Mouse (Mus musculus): ENCODE measurements around the gene Armcx2. TPM values are rescaled to one million over a fixed set of nuclear protein-coding genes. Genes with fewer than 3 reads are reported as not detected.
"Not testable (repeated sequence)": the region's sequence is repeated elsewhere in the genome, so short reads cannot be mapped to it uniquely, and the experiment has no call there.

Armcx2 gene
- polyA plus RNA-seq (2014; fragmentation: Nextera tagmentation; extraction: Ambion mirVana): 39.5 and 40.7 TPM in 2 replicates

DNA sequence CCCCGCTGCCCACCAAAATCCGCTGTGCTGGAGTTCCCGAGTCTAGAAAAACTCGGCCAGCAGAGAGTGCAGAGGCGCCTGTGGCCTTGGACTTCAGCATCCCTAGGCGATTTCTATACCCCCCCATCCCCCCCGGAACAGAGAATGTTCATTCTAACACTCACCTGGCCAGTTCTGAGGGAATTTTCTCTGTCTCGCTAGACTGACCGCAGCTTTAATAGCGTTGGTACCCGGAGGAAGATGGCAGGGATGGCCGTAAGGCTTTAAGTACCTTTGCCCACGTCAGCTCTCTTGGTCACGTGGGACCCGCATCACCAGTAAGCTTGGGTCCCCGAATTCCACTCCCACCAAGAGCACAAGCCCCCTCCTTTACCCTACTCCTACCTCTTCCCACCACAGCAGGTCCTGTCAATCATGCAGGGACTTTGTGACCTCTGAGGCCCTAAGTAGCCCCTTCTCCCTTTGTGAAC is at the start of gene Armcx2:
TSS of gene Armcx2 (minus strand) at position 467 of the 470 bp plus-strand sequence.
- Histone ChIP-seq H3K4me2 (peak within 1 kb of the TSS; percentile 73), H3K36me3 (ENCODE audit: control insufficient read depth, insufficient read depth, low read length) (no peaks in the 10 kb centered on the region), H3K9me3 (ENCODE audit: control insufficient read depth, low read length) (no peaks in the 10 kb centered on the region), H3K4me1 (replicated peaks; ENCODE audit: control insufficient read depth, insufficient read depth, low read length) (no peaks in the 10 kb centered on the region), H3K9ac (ENCODE audit: low read depth, low read length) (peak within 1 kb of the TSS; percentile 53), H3K27ac (ENCODE audit: low read depth, low read length) (no peak within 1 kb of the TSS), H3K27me3 (replicated peaks; ENCODE audit: control insufficient read depth, insufficient read depth, low read length) (peaks cover 10% of the 10 kb centered on the region), H3K4me3 (ENCODE audit: low read depth, low read length) (peak within 1 kb of the TSS; percentile 59)
- ATAC-seq (replicated peaks; ENCODE audit: low FRiP score): peak; percentile 87
- peak; percentile 36 for DNase-seq (ENCODE audit: low spot score)
- WGBS: 7% methylated on average over 16 of the region's 16 CpGs

GRCm38 (mm10) chrX:134849662-134850061 is 40.6 kb upstream of the Armcx2 start:
- H3K9me3 ChIP-seq (ENCODE audit: control insufficient read depth, low read length): no peaks in the 10 kb centered on the region
- no peak overlapping the region for H3K4me3 ChIP-seq (ENCODE audit: low read depth, low read length)
- H3K27me3 ChIP-seq (replicated peaks; ENCODE audit: control insufficient read depth, insufficient read depth, low read length): no peaks in the 10 kb centered on the region
- H3K9ac ChIP-seq (ENCODE audit: low read depth, low read length): no peak overlapping the region
- no peaks in the 10 kb centered on the region for H3K36me3 ChIP-seq (ENCODE audit: control insufficient read depth, insufficient read depth, low read length)
- no peak overlapping the region for H3K27ac ChIP-seq (ENCODE audit: low read depth, low read length)
- ATAC-seq (replicated peaks; ENCODE audit: low FRiP score) (no peak), DNase-seq (ENCODE audit: low spot score) (no peak)
- no peak overlapping the region for H3K4me2 ChIP-seq
- WGBS: 83% methylated on average over 3 of the region's 4 CpGs
- H3K4me1 ChIP-seq (replicated peaks; ENCODE audit: control insufficient read depth, insufficient read depth, low read length): no peaks in the 10 kb centered on the region

DNA sequence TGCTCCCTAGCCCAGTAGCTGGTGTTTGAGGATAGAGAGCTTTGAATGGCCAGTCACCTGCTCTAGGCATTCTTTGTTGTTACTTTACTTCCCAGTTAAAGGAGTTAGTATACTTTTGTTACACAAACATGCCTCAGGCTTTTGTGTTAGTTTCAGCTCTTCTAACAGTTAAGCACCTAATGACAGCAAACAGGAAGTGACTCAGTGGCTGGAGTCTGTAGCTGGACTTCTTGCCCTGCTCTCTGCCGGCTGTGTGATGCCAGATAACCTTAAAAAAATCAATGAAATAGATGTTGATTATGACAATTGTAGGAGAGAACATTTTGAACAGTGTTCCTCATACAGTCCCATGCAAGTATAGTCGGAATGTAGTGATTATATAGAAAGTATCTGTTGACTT is 35.4 kb upstream of the Armcx2 start:
- Histone ChIP-seq H3K27me3 (replicated peaks; ENCODE audit: control insufficient read depth, insufficient read depth, low read length) (0 out of 2 replicates have a peak, but pooled peaks cover 2% of the 10 kb centered on the region), H3K4me1 (replicated peaks; ENCODE audit: control insufficient read depth, insufficient read depth, low read length) (no peaks in the 10 kb centered on the region), H3K4me2 (no peak overlapping the region), H3K9me3 (ENCODE audit: control insufficient read depth, low read length) (no peaks in the 10 kb centered on the region), H3K9ac (ENCODE audit: low read depth, low read length) (no peak overlapping the region), H3K4me3 (ENCODE audit: low read depth, low read length) (no peak overlapping the region), H3K36me3 (ENCODE audit: control insufficient read depth, insufficient read depth, low read length) (no peaks in the 10 kb centered on the region), H3K27ac (ENCODE audit: low read depth, low read length) (no peak overlapping the region)
- no peak for ATAC-seq (replicated peaks; ENCODE audit: low FRiP score)
- WGBS: 44% methylated on average over 2 of the region's 2 CpGs
- DNase-seq (ENCODE audit: low spot score): no peak

DNA sequence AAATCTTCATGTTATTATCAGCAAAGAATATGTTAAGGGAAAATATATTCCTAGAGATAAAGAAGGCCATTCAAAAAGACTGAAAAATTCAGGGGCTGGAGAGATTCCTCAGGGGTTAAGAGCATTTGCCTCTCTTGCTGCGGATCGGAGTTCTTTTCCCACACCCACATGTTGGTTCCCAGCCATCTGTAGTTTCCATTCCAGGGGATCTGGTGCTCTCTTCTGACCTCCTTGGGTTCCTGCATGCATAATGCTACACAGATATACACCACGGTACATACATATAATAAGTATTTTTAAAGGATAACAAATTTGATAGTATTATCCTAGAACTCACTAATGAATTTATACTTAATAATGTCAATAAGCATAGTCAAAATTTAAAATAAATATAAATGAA is 21.5 kb upstream of the Armcx2 start:
- 71% methylated on average over 3 of the region's 3 CpGs for WGBS
- Histone ChIP-seq H3K27me3 (replicated peaks; ENCODE audit: control insufficient read depth, insufficient read depth, low read length) (no peaks in the 10 kb centered on the region; the same call in 1 of the 2 replicates), H3K9ac (ENCODE audit: low read depth, low read length) (no peak overlapping the region), H3K27ac (ENCODE audit: low read depth, low read length) (no peak overlapping the region), H3K4me2 (no peak overlapping the region), H3K36me3 (ENCODE audit: control insufficient read depth, insufficient read depth, low read length) (no peaks in the 10 kb centered on the region), H3K9me3 (ENCODE audit: control insufficient read depth, low read length) (no peaks in the 10 kb centered on the region), H3K4me3 (ENCODE audit: low read depth, low read length) (no peak overlapping the region), H3K4me1 (replicated peaks; ENCODE audit: control insufficient read depth, insufficient read depth, low read length) (no peaks in the 10 kb centered on the region)
- ATAC-seq (replicated peaks; ENCODE audit: low FRiP score) (no peak), DNase-seq (ENCODE audit: low spot score) (no peak)

- Histone ChIP-seq H3K4me3 (ENCODE audit: low read depth, low read length) (peak overlapping the region; percentile 59), H3K4me2 (peak overlapping the region; percentile 73), H3K27ac (ENCODE audit: low read depth, low read length) (no peak overlapping the region), H3K9ac (ENCODE audit: low read depth, low read length) (peak overlapping the region; percentile 53), H3K36me3 (ENCODE audit: control insufficient read depth, insufficient read depth, low read length) (no peaks in the 10 kb centered on the region), H3K9me3 (ENCODE audit: control insufficient read depth, low read length) (no peaks in the 10 kb centered on the region), H3K27me3 (replicated peaks; ENCODE audit: control insufficient read depth, insufficient read depth, low read length) (peaks cover 10% of the 10 kb centered on the region), H3K4me1 (replicated peaks; ENCODE audit: control insufficient read depth, insufficient read depth, low read length) (no peaks in the 10 kb centered on the region)
- WGBS: 10% methylated on average over 28 of the region's 28 CpGs
- DNase-seq (ENCODE audit: low spot score) (peak; percentile 37), ATAC-seq (replicated peaks; ENCODE audit: low FRiP score) (peak; percentile 33)
These were observed 927 bp downstream of the Armcx2 start for GRCm38 (mm10) chrX:134807833-134808754.

DNA sequence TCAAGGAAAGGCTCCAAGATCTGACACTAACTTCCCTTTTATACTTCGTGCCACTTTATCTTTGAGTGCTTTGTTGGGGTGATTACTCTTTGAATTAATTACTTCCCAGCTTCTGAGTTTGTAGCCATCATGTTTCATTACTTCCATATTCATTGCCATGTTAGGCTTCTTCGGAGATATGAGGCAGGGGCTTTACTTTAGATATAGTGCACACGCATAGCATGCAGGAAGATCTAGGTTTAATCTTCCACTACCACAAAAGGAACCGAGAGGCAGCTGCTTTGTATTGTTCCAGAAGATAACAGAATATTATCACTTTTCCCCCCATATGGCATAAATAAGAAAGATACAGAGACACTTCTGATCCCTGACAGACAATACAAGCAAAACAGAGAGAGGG is 21.3 kb downstream of the Armcx2 start:
- whole genome bisulfite sequencing: 34% methylated on average over 4 of the region's 4 CpGs
- Histone ChIP-seq H3K4me3 (ENCODE audit: low read depth, low read length) (no peak overlapping the region), H3K4me1 (replicated peaks; ENCODE audit: control insufficient read depth, insufficient read depth, low read length) (no peaks in the 10 kb centered on the region), H3K36me3 (ENCODE audit: control insufficient read depth, insufficient read depth, low read length) (no peaks in the 10 kb centered on the region), H3K9ac (ENCODE audit: low read depth, low read length) (no peak overlapping the region), H3K27me3 (replicated peaks; ENCODE audit: control insufficient read depth, insufficient read depth, low read length) (no peaks in the 10 kb centered on the region), H3K9me3 (ENCODE audit: control insufficient read depth, low read length) (no peaks in the 10 kb centered on the region), H3K4me2 (no peak overlapping the region), H3K27ac (ENCODE audit: low read depth, low read length) (no peak overlapping the region)
- ATAC-seq (replicated peaks; ENCODE audit: low FRiP score): peak; percentile 81
- no peak for DNase-seq (ENCODE audit: low spot score)

- H3K4me2 ChIP-seq; DNase-seq (ENCODE audit: low spot score); H3K4me3 ChIP-seq (ENCODE audit: low read depth, low read length); ATAC-seq (replicated peaks; ENCODE audit: low FRiP score); H3K27me3 ChIP-seq (replicated peaks; ENCODE audit: control insufficient read depth, insufficient read depth, low read length); H3K4me1 ChIP-seq (replicated peaks; ENCODE audit: control insufficient read depth, insufficient read depth, low read length); H3K9ac ChIP-seq (ENCODE audit: low read depth, low read length); H3K9me3 ChIP-seq (ENCODE audit: control insufficient read depth, low read length); H3K36me3 ChIP-seq (ENCODE audit: control insufficient read depth, insufficient read depth, low read length); H3K27ac ChIP-seq (ENCODE audit: low read depth, low read length): not testable (repeated sequence)
- 49% methylated on average over 3 of the region's 4 CpGs for WGBS
These were observed 45.4 kb downstream of the Armcx2 start for GRCm38 (mm10) chrX:134763428-134764198.

DNA sequence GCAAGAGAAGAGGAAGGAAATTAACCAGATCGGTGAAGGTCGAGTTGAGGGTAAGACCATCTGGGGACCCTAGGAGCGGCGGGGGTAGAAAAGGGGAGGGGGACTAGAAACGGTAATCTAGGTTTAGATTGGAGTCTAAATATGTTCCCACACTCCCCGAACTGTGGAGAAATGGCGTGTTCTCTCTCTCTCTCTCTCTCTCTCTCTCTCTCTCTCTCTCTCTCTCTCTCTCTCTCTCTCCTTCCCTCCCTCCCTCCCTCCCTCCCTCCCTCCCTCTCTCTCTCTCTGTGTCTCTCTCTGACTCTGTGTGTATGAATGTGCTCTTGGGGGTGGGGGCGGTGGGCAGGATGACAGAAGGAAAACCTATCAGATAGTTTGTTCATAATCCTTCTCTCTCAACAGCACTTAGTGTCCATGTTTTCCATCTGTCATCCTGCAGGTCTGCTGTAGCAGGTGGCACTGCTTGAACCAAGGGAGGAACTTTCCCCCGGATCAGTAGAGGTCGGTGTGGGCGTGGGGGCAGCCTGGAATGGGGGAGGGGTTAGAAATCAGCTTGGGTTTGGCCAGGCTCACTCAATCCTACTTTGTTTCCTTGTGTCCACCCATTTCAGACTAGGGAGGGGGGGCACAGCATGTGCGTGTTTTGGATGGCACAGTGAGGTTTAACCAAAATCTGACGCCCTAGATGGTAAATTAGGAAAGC is 51.6 kb downstream of the Armcx2 start:
- ATAC-seq (replicated peaks; ENCODE audit: low FRiP score) (no peak; the same call in 1 of the 2 replicates), DNase-seq (ENCODE audit: low spot score) (no peak)
- Histone ChIP-seq H3K4me1 (replicated peaks; ENCODE audit: control insufficient read depth, insufficient read depth, low read length) (no peaks in the 10 kb centered on the region; the same call in 1 of the 2 replicates), H3K9me3 (ENCODE audit: control insufficient read depth, low read length) (no peaks in the 10 kb centered on the region), H3K9ac (ENCODE audit: low read depth, low read length) (peak overlapping the region; percentile 75; the same call in 1 of the 2 replicates), H3K4me3 (ENCODE audit: low read depth, low read length) (peak overlapping the region; percentile 67), H3K27me3 (replicated peaks; ENCODE audit: control insufficient read depth, insufficient read depth, low read length) (peaks cover 7% of the 10 kb centered on the region), H3K36me3 (ENCODE audit: control insufficient read depth, insufficient read depth, low read length) (no peaks in the 10 kb centered on the region), H3K4me2 (peak overlapping the region; percentile 65), H3K27ac (ENCODE audit: low read depth, low read length) (no peak overlapping the region)
- 22% methylated on average over 13 of the region's 13 CpGs for WGBS

Data from liver, embryonic 11.5 days (tissue).